14 mouse cellular contexts compared by ENCODE assay signal in the genomic region with DNA sequence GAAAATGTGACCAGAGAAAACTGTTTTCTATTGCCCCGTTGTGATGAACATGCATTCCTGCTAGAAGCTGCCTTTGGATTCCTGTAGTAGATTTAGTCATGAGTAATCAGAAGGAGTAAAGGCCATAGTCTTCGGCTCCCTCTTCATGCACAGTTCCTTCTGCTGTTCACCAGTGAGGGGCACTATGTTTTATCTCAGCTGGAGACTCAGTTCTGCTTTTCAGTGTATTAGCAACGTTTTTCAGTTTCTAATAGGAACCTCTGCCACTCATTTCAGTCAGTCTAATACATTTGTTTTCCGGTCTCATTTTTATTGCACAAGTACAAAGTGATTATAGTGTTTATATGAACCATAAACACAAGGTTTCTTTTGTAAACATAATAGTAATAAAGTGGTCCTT.
"Had no signal": no experiment of that assay in that cellular context is flagged by ENCODE, and none has a peak within 500 bp of the region (broad histone marks: within the 10 kb centered on the region; RNA-seq: fewer than 3 reads in every experiment).

No protein-coding gene starts in this region.

- H3K27ac ChIP-seq: left cerebral cortex, adult 2 months; limb, embryonic 10.5 days; liver, embryonic 15.5 days; lung, embryonic 15.5 days; midbrain, embryonic 12.5 days had no signal

- H3K4me3 ChIP-seq: left cerebral cortex, adult 2 months; limb, embryonic 10.5 days; liver, embryonic 15.5 days; lung, embryonic 15.5 days; megakaryocyte, embryonic 14.5 days; midbrain, embryonic 12.5 days had no signal

- H3K4me2 ChIP-seq: liver, embryonic 11.5 days; liver, embryonic 15.5 days; lung, embryonic 15.5 days; midbrain, embryonic 12.5 days had no signal

- H3K27me3 ChIP-seq: liver, embryonic 15.5 days; lung, embryonic 15.5 days; megakaryocyte, embryonic 14.5 days; midbrain, embryonic 12.5 days had no signal

- DNase-seq: kidney, adult 11 months; kidney, adult 9 months; kidney, postnatal 10 days; kidney, postnatal 4 days; thymus, adult 18-20 months; thymus, postnatal 14 days had no signal

- ATAC-seq: midbrain, embryonic 16.5 days had no signal

- H3K4me1 ChIP-seq: limb, embryonic 10.5 days; liver, embryonic 15.5 days; lung, embryonic 15.5 days; megakaryocyte, embryonic 14.5 days; midbrain, embryonic 12.5 days had no signal

- H3K9ac ChIP-seq: liver, embryonic 15.5 days; lung, embryonic 15.5 days; midbrain, embryonic 12.5 days had no signal

- H3K9me3 ChIP-seq: limb, embryonic 10.5 days; liver, embryonic 15.5 days; lung, embryonic 15.5 days; megakaryocyte, embryonic 14.5 days; midbrain, embryonic 12.5 days had no signal
